Mouse (Mus musculus): ENCODE data around the gene Ddx24.
A peak's percentile ranks its signal among the peaks of the same experiment; 100 is the strongest.
"Not testable (repeated sequence)": the region's sequence is repeated elsewhere in the genome, so short reads cannot be mapped to it uniquely, and the experiment has no call there.

Gene Ddx24

DNA sequence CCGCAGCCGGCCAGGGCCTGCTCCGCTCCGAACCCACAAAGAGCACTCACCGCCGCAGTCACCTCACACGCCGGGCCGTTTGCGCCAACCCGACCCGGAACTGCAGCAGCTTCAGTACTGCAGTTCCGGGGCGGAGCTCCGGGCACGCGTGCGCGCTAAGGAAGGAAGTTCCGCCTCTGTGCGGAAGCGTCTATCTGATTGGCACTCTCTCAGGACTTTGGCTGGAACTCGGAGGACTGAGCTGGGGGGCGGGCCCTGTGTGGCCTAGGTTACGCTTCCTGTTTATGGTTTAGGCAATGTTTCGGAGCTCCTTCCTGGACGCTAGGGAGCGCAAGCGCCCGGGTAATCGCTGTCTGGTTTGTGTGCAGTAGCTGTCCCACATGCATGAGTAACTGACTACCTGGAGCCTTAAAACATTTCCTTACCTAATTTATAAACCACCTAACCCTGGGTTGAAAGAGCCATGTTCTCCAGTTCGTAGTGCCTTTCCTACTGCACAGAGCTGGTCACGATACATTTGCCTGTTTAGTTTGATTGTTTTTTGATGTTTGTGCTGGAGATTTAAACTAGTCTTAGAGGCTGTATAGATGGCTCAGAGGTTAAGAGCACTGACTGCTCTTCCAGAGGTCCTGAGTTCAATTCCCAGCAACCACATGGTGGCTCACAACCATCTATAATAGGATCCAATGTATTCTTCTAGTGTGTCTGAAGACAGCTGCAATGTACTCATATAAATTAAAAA, at the start of gene Ddx24:
Ddx24 (minus strand) TSS at position 102 of the 742 bp plus-strand sequence.
- peak; percentile 98 for DNase-seq

DNA sequence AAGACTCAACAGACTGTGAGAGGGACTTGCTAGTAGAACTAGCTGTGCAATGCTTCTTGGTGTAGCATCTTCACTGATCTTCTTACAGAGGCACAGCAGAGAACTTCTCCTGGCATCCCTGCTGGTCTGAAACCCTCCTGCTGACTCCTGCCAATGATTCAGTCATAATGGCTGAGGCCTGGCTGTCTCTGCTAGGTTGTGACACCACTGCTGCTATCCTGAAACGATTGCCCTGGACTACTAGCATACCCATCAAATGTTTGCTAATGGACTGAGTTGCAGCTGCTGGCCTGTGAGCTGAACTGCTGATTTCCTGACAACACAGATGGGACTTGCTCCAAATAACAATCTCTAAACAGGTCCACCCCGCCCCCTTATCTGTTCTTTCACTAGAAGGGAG, 48.9 kb upstream of the Ddx24 start:
- DNase-seq, result no peak

DNA sequence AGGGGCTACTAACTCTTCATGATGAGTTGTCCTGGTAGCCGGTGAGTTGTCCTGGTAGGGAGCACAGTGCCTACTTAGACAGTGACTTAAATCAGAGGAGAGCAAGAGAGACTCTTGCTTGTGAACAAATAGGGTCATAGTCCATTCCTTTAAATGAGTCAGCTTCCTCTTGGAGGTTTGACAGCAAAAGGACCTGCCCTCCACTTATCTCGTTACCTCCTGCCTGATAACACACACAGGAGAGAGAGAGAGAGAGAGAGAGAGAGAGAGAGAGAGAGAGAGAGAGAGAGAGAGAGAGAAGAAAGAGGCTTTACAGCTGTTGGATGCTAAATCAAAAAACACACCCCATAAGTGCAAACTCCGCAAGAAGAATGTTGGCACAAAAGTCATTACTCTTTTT, 31.5 kb upstream of the Ddx24 start, which contains the start of gene Ifi27l2b:
Ifi27l2b (minus strand) TSS at position 84 of the 400 bp plus-strand sequence.
- no peak for DNase-seq

DNA sequence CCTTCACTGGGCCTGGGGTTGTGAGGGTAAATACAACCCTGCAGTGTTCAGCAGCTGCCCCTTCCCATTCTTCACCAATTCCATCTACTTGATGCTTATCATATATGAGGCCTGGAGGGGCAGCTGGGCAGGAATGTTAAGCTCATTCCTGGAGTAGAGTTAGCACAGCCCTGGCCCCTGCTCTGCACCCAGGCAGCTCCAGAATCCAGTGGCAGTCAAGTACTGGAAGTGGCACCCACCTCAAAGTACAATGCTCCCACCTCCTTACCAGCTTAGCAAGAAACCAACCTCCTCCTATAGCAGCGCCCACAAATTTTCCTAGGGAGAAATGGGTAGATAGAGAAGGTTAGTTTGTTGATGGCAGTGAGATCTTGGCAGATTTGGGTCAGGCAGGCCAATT, 31.1 kb upstream of the Ddx24 start:
- DNase-seq, result not testable (repeated sequence)

DNA sequence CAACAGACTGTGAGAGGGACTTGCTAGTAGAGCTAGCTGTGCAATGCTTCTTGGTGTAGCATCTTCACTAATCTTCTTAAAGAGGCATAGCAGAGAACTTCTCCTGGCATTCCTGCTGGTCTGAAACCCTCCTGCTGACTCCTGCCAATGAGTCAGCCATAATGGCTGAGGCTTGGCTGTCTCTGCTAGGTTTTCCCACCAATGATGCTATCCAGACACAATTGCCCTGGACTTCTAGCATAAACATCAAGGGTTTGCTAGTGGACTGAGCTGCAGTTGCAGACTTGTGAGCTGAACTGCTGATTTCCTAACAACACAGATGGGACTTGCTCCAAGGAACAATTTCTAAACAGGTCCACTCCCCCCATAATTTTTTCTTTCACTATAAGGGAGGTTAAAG, 27.7 kb upstream of the Ddx24 start:
- no peak for DNase-seq

DNA sequence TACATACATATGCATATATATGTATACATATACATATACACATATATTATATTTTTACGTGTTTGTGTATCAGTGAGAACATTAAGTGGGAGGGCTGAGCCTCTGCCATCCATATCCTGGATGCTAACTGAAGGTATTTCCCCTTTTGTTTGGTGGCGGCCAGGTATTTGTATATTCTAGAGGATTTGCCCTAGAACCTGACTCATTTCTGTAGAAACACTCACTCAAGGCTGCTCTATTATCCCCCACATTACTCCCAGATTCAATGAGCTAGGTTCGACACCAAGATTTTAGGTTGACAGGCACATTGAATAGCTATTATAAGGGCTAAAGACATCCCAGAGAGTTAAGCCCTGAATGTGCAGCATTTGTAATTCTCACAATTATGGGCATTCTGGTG, 19.4 kb upstream of the Ddx24 start:
- no peak for DNase-seq

DNA sequence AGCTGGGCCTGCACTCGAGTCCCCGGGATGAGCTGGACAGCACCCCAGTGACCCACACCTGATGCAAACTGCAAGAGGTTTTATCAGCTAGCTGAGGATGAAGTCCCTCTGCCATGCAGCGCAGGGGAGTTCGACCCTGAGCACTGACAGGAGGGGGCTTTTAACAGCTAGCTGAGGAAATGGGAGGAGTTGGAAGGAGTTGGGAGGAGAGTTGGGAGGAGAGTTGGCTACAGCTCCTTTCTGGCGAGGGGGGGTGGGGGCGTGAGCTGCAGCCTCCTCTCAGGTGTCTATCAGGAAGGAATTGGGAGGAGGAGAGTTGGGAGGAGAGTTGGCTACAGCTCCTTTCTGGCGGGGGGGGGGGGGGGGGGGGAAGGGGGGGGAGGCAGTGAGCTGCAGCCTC, 18.6 kb upstream of the Ddx24 start:
- DNase-seq, result not testable (repeated sequence)

DNA sequence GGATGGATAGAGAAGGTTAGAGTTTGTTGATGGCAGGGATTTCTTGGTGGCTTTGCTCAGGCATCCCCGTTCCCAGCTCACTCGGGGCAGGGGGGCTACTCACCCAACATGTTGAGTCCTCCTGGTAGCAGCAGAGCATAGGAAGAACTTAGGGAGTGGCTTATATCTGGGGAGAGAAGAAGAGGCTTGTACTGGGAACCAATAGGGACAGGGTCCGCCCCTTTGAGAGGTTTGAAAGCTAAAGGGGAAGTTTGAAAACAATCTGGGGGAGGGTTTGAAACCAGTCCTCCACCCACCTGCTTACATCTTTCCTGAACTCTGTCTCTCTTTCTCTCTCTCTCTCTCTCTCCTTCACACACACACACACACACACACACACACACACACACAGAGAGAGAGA, 17.9 kb upstream of the Ddx24 start, which contains the start of gene Ifi27l2a:
Ifi27l2a (minus strand) TSS at position 157 of the 400 bp plus-strand sequence.
- no peak for DNase-seq

DNA sequence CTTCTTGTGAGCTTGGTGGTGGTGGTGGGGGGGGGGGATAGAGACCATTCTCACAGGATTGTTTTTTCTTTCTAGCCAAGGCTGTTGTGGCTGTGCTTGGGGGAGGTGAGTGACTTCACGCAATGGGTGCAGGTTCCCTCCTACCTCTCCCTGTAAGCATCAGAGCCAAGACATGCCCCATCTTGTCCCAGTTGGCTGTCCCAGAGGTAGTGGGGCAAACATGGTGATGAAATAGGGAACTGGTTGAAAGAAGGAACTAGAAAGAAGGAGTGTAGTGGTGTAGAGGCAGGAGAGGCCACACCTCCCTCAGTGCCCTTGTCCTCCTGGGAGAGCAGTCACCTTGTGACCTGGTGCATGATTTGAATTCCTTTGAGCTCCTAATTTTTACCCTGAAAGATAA, 12.0 kb upstream of the Ddx24 start:
- DNase-seq, result no peak

DNA sequence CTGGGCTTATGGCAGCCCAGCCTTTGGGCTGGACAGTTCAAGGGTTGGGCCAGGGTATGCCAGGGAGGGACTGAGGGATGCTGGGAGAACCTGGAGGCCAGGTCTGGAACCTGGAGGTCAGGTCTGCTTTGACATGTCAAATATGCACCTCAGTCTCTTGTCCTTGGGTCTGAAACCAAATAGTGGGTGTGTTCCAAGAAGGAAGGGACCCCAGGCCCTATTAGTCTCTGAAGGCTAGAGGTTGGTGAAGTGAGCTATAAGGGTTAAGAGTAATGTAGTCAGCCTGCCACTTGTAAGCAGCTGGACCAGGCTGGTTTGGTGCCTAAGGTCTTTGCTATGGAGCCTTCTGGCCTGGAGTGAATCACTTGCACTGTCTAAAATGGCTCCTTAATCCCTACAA, 9.2 kb upstream of the Ddx24 start:
- no peak for DNase-seq

DNA sequence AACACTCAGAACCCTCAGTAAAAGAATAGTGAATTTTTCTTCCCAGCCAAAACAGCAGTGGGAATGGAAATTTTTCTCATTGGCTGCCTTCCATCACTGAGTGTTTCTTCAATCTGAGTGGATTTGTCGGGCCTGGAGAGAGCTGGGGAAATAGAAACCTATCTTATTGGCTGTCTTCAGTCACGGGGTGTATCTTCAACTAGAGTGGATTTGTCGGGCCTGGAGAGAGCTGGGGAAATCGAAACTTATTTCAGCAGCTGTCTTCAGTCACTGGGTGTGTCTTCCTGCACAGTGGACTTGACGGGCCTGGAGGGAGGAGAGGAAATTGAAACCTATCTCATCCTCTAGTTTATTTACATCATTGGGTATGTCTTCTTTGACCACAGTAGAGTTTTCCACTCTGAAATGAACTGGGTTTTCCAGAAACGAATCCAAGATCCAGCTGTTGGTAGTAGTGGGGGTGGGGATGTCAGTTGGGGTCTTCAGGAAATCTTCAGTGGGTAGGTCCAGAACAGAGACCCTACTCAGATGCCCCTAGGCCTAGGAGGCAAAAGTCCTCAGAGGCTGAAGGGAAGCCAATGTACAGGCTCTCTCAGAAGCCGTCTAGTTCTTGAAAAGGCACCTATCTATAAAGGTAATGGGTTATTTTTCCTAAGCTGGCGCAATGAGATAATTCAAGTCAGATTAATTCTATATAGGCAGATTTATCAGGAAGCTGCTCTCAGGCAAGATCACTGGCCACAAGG, 8.5 kb upstream of the Ddx24 start, which contains the start of gene Ifi27:
Ifi27 (plus strand) TSS at position 226 of the 746 bp plus-strand sequence.
- no peak for DNase-seq

DNA sequence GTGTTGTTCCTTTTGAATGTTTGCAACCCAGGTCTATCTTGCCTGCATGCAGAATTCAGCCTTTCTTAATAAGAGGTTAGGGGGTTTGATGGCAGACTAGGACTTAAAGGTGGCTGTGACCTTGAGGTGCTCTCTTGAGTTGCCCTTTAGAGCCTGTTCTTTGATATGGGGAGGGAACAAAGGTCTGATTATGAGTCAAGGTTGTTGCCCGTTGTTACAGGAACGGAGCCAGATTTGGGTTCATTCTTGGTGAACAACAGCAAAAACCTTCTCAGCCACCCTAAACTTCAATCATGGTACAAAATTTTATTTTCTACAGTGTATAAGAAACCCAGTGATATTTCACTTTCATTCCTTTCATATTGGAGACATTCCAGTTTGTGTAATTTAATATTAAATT, 7.8 kb upstream of the Ddx24 start:
- no peak for DNase-seq

DNA sequence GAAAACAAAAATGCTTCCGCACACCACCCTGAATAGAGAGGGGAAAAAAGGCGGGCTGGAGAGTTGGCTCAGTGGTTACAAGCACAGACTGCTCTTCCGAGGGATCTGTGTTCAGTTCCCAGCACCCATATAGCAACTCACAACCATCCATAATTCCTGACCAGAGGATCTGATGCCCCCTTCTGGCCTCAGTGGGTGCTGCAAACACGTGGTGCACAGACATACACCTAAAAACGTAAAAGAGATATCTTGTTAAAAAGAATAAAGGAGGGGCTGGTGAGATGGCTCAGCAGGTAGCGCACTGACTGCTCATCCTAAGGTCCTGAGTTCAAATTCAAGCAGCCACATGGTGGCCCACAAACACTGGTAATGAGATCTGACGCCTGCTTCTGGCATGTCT, 1.1 kb upstream of the Ddx24 start:
- no peak for DNase-seq

DNA sequence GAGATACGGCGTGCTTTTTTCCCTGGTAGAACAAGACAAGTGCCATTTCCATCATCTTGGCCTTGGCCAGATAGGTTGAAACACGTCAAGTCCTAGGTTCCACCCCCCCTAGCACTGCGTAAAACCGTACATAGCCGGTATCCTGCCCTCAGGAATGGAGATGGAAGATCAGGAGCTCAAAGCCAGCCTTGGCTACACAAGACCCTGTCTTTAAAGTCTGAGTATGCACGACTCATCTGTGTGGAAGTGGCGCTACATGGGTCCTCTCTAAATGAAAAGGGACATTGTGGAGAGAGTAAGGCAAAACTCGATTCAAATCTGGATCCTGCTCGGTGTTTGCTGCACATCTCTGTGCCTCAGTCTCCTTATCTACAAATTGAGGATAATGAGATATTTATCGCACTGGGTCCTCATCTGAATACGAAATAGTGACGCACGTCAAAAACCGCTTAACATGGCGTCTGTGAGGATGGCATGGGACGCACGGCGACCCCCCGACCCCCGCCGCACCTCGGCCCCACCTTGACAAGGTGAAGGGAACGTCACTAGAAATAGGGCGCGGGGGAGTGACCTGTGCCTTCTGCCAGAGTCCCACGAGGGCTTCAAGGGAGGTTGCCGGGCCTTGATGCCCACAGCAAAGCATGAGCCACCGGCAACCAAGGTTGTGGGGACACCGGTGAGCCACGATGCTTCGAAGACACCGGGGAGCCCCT, 458 bp downstream of the Ddx24 start:
- no peak for DNase-seq

DNA sequence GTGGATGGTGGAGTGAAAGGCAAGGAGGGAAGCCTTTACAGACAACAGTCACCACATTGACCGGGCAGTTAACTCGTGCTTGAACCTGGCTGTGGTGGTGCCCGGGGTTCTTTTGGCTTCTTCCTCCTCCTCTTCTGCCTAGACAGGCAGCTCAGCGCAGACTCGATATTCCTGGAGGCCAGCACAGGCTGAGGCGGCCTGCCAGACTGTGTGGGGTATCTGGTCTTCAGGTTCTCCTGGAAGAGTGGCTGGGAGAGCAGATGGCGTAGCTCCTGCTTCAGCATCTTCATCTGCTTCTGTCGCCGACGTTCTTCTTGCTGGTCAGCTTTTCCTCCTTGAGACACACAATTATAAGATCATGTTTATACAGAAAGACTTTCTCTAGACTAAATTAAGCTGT, 17.5 kb downstream of the Ddx24 start:
- DNase-seq, result no peak

DNA sequence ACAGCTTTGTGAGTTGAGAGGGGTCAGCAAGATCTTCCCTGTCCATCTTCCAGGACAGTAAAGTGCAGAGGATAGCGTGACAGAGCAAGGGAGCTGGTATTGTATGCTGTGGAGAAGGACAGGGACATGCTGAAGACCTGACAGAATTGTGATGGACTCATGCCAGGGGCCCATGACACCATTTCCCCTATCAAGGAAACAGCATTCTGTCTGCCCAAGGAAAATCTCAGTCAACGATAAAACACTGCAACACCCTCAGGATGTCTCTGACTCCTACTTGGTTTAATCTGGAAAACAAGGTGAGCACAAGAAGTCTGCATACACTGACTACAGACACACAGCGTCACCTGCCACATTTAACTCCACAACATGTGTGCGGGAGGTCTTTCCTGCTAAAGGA, 17.9 kb downstream of the Ddx24 start, which contains the start of gene 9330161L09Rik:
9330161L09Rik (minus strand) TSS at position 101 of the 400 bp plus-strand sequence.
- no peak for DNase-seq

DNA sequence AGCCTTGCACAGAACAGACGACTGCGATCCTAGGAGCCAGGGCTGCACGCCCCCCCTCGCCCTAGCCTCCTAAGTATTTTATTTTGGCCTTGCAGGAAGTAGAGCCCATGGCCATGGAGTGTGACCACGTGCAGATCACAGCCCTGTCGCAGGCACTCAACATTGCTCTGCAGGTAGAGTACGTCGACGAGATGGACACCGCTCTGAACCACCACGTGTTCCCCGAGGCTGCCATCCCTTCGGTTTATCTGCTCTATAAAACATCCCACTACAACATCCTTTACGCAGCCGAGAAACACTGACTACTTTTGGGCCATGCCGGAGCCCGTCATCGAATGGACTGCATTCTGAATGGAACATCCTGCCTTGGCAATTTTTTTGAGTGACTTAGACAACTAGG, 21.5 kb downstream of the Ddx24 start:
- DNase-seq, result no peak

DNA sequence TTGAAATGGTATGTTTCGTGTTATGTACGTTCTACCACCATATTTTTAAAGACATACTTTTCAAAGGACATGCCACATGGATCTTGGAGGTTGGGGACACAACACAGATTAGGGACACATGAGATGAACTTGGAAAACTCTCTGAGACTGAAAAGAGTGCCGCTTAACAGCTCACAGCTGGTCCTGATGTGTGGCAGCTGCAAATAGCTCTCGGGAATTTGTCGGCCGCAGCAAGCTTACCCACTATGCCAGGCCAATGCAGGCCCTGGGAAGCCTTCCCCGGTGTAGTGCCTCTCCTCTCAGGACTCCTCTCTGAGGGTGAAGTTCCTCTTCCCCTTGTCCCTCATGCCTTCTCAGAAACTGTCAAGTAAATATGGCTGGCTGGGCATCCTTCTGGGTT, 28.9 kb downstream of the Ddx24 start:
- no peak for DNase-seq

DNA sequence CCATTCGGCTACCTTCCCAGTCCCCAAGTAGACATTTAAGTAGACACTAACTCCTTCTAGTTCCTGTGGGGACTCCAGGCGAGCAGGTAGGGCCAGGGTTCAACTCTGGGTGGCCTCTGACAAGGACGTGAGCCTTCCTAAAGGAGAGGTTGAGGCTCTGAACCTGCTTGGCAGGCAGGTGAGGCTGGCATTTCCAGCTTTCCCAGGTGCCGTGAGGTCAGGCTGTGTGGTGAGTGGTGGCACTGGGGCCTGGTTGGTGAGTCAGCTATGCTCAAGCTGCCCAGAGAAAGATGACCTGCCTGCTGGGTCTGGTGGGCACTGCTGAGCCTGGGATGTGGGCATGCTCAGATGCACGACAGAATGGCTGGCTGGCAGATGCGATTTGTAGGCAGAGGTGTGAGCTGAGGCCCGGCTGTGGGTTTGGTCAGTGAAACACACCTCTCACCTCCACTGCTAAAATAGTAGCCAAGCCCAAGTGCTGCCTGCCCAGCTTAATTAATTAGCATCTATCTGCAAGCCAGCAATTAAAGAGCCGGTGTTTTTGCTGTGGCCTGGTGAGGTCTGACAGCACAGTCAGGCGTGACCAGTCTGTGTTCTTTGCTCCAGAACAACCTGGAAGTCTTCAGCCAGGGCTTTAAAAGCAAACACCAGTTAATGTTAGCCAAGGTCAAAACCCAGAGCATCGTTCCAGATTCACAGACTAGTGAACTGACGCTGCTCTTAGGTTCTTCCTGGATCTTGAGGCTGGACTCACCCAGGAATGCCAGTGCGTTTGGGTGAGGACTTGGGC, 29.9 kb downstream of the Ddx24 start:
- no peak for DNase-seq

DNA sequence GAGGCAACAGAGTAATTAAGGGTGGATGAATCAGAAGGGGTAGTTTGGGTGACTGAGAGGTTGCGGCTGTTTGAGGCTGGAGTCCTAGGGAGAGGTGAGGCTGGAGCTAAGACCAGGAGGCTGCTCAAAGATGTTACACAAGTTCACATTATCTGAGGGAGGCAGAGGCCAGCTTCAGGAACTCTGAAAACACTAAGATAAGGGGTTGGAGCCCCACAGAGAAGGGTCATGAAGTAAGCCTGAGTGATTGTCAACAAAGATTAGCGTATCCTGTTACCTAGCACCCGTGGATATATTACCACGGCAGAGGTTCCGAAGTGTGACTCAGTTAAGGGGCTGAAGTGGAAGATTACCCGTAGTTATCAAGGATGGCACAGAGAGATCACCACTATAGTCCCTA, 32.1 kb downstream of the Ddx24 start:
- no peak for DNase-seq

DNA sequence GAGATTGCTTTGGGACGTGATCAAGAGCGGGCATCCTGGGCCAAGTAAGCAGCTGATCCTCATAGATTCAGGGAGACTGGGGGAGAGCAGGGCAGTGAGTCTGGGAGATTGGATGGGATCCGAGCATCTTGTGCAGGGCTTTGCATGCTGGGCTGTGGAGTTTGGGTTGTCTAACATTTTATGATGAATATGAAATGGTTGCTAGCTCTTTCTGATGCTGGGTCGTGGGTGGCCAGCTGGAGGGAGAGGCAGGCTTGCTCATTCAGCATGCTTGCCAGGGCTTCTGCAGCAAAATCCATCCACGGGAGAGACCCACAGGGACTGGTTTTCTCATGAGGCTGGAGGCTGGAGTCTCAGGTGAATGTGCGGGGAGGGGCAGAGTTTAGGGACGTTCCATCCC, 34.5 kb downstream of the Ddx24 start:
- no peak for DNase-seq

DNA sequence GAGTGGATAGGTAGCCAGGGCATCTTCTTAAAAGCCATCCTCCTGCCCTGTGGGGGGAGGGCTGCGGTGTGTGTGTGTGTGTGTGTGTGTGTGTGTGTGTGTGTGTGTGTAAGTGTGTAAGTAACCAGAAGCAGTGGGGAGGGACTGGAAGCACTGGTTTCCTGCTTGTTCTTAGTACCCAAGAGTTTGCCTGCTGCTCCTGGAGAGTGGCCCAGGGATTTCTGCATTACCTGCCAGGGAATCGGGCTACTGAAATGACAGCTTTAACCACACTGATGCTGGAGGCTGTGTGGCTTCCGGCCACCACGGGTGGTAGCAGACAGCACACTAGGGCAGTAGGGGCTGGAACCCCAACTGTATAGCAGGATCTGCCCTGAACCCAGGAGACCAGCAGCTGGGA, 35.6 kb downstream of the Ddx24 start:
- DNase-seq, result no peak

DNA sequence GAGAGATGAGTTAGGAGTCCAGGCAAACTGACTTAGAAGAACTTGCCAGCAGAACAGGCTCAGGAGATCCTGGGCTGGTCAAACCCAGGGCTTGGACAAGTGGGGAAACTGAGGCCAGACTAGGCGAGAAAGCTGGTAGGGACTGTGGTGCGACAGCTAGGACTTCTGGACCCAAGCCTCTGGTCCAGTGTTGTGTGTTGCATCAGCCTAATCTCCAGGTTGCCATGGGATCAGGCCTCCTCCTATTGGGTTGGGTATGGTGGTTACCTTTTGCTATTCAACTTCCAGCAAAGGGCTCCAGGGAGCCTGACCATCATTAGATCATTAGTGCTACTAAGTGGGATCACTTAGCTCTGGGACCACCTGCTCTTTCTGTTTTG, 36.3 kb downstream of the Ddx24 start:
- DNase-seq, result no peak
